Mouse (Mus musculus) embryonic facial prominence, embryonic 13.5 days (tissue): ENCODE data around the gene Rps18. TPM values are rescaled to one million over a fixed set of nuclear protein-coding genes. Genes with fewer than 3 reads are reported as not detected.
"Not testable (repeated sequence)": the region's sequence is repeated elsewhere in the genome, so short reads cannot be mapped to it uniquely, and the experiment has no call there.

Experiments used
- ATAC-seq: fragments of 200-750 bp; cut with Nextera tagmentation; 2 replicates; pipeline ENCODE4 v1.8.0; 2017; ENCODE audit warnings: low read depth; ENCODE audit not compliant: insufficient number of reproducible peaks, insufficient read depth, low FRiP score, low TSS enrichment
- H3K27ac ChIP-seq: fragments of 300-500 bp; sonication (generic); 2 replicates; pipeline ENCODE4 v1.5.1; 2015; ENCODE audit warnings: moderate library complexity, mild to moderate bottlenecking, inconsistent platforms
- H3K27me3 ChIP-seq: fragments of 300-500 bp; sonication (generic); 2 replicates; pipeline ENCODE4 v1.6.1; 2015; ENCODE audit warnings: mild to moderate bottlenecking, inconsistent platforms
- H3K36me3 ChIP-seq: fragments of 300-500 bp; sonication (generic); 2 replicates; pipeline ENCODE4 v1.6.1; 2015; ENCODE audit warnings: mild to moderate bottlenecking, inconsistent platforms
- H3K4me1 ChIP-seq: fragments of 300-500 bp; sonication (generic); 2 replicates; pipeline ENCODE4 v1.6.1; 2015; ENCODE audit warnings: inconsistent platforms
- H3K4me2 ChIP-seq: fragments of 300-500 bp; sonication (generic); 2 replicates; pipeline ENCODE4 v1.6.1; 2015; ENCODE audit warnings: moderate library complexity, mild to moderate bottlenecking, inconsistent platforms
- H3K4me3 ChIP-seq: fragments of 300-500 bp; sonication (generic); 2 replicates; pipeline ENCODE4 v1.5.1; 2015; ENCODE audit warnings: mild to moderate bottlenecking, inconsistent platforms
- H3K9ac ChIP-seq: fragments of 300-500 bp; sonication (generic); 2 replicates; pipeline ENCODE4 v1.6.1; 2015; ENCODE audit warnings: mild to moderate bottlenecking, inconsistent platforms
- H3K9me3 ChIP-seq: fragments of 300-500 bp; sonication (generic); 2 replicates; pipeline ENCODE4 v1.6.1; 2016; ENCODE audit warnings: inconsistent platforms
- WGBS: fragments of 180-500 bp; shearing (Covaris S2); methylation state at CpG from one replicate; pipeline ENCODE4 v1.1.7; 2015; ENCODE audit warnings: mixed read lengths; 5-methylcytosine and 5-hydroxymethylcytosine counted together
- polyA plus RNA-seq: library from polyadenylated mRNA; unstranded; fragments of >200 nt; fragmentation: Nextera tagmentation; extraction: Ambion mirVana; gene quantifications from 2 replicates; pipeline ENCODE4 v1.2.1, GENCODE M21; 2015

Rps18 gene
- polyA plus RNA-seq, 1 experiment from 2014 or later, result 1,797 TPM

- Histone ChIP-seq H3K27me3 (no peaks in the 10 kb centered on the region), H3K36me3 (peaks cover 34% of the 10 kb centered on the region), H3K4me3 (peak within 1 kb of the TSS; percentile 95), H3K9me3 (no peaks in the 10 kb centered on the region), H3K9ac (peak within 1 kb of the TSS; percentile 91), H3K4me2 (peak within 1 kb of the TSS; percentile 97), H3K4me1 (peaks cover 31% of the 10 kb centered on the region), H3K27ac (peak within 1 kb of the TSS; percentile 91)
- under 1% methylated on average over 68 of the region's 68 CpGs for whole genome bisulfite sequencing
- peak; percentile 96 for ATAC-seq
Observed at GRCm38 (mm10) chr17:33909077-33909868, 46.5 kb downstream of the Rps18 start, which contains the start of gene Daxx. TSS of gene Daxx (plus strand) at chr17:33909414.

GRCm38 (mm10) chr17:33908331-33909076, 47.3 kb downstream of the Rps18 start:
- H3K9me3 ChIP-seq, result no peaks in the 10 kb centered on the region
- under 1% methylated on average over 43 of the region's 44 CpGs for WGBS
- H3K4me1 ChIP-seq, result peaks cover 31% of the 10 kb centered on the region
- peak overlapping the region; percentile 91 for H3K27ac ChIP-seq
- peak overlapping the region; percentile 97 for H3K4me2 ChIP-seq
- peak; percentile 27 for ATAC-seq
- peak overlapping the region; percentile 95 for H3K4me3 ChIP-seq
- no peaks in the 10 kb centered on the region for H3K27me3 ChIP-seq
- H3K9ac ChIP-seq, result peak overlapping the region; percentile 81
- H3K36me3 ChIP-seq, result peaks cover 26% of the 10 kb centered on the region

DNA sequence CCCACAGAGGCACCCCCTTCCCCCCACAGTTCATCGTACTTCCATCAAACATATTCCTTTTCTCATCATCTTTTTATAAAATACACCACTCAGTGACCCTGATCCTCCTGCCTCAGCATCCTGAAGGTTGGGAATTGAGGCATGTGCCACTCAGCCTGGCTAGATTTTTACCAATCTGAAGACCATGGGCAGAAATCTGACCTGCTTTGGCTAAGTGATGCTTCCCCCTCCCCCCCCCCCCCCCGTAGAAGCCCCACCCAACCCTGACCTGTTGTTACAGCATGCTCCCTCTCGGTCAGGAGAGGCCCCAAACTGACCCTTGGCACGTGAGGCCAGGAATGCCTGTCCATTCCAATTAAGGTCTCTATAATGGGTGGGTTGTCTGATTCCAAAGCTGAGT, 51.0 kb downstream of the Rps18 start, which contains the start of gene Platr17:
Gene Platr17 (plus strand): TSS at position 301 of the 400 bp plus-strand sequence.
- H3K36me3 ChIP-seq, H3K4me3 ChIP-seq, H3K4me2 ChIP-seq, H3K27ac ChIP-seq, ATAC-seq, H3K27me3 ChIP-seq, H3K9me3 ChIP-seq, H3K4me1 ChIP-seq, H3K9ac ChIP-seq: not testable (repeated sequence)
- 19% methylated on average over 3 of the region's 4 CpGs for WGBS

- H3K27ac ChIP-seq, H3K4me3 ChIP-seq, H3K27me3 ChIP-seq, H3K9ac ChIP-seq, H3K36me3 ChIP-seq, H3K4me1 ChIP-seq, H3K4me2 ChIP-seq, H3K9me3 ChIP-seq, ATAC-seq: not testable (repeated sequence)
- WGBS, result 64% methylated on average over 6 of the region's 6 CpGs
Observed at GRCm38 (mm10) chr17:33903911-33904651, 51.7 kb downstream of the Rps18 start.

GRCm38 (mm10) chr17:33902491-33902890, 53.3 kb downstream of the Rps18 start:
- no peak for ATAC-seq
- Histone ChIP-seq H3K4me1 (no peaks in the 10 kb centered on the region), H3K27ac (no peak overlapping the region), H3K9ac (no peak overlapping the region), H3K4me2 (no peak overlapping the region), H3K9me3 (no peaks in the 10 kb centered on the region), H3K27me3 (no peaks in the 10 kb centered on the region), H3K36me3 (no peaks in the 10 kb centered on the region), H3K4me3 (no peak overlapping the region)
- WGBS, result 76% methylated on average over 7 of the region's 7 CpGs

DNA sequence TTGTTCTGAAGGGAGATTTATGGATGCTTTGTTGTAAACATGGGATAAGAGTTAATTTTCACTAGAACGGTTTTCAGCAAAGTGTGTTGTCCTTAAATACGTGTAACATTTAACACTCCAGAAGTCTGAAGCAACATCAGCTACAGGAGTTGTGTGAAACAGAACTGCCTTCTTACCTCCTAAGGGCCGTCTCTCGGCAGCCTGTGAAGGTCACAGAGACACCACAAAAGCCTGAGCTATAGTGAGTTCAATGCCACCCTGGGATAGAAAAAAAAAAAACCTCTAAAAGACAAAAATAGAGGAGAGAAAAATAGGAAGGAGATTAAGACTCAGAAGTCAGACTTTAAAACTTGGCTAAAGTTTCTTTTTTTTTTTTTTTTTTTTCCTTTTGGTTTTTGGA, 53.7 kb downstream of the Rps18 start:
- H3K4me3 ChIP-seq, result no peak overlapping the region
- no peak overlapping the region for H3K4me2 ChIP-seq
- H3K9ac ChIP-seq, result no peak overlapping the region
- no peak overlapping the region for H3K27ac ChIP-seq
- H3K36me3 ChIP-seq, result no peaks in the 10 kb centered on the region
- ATAC-seq, result no peak
- no peaks in the 10 kb centered on the region for H3K4me1 ChIP-seq
- 82% methylated on average over 4 of the region's 4 CpGs for WGBS
- no peaks in the 10 kb centered on the region for H3K9me3 ChIP-seq
- H3K27me3 ChIP-seq, result no peaks in the 10 kb centered on the region

Other genes with a start within 250 kb of the Rps18 start
- gene March2, start 237.3 kb downstream of the Rps18 start, polyA plus RNA-seq, result 42.6 and 46.9 TPM in 2 replicates
- gene Rab11b, start 195.5 kb downstream of the Rps18 start, polyA plus RNA-seq, result 324 and 385 TPM in 2 replicates
- 53.0 and 60.7 TPM in 2 replicates for gene Angptl4, start 174.2 kb downstream of the Rps18 start, polyA plus RNA-seq
- 34.4 and 37.9 TPM in 2 replicates for gene Kank3, start 145.5 kb downstream of the Rps18 start, polyA plus RNA-seq
- 1,111 and 1,168 TPM in 2 replicates for gene Rps28, start 131.4 kb downstream of the Rps18 start, polyA plus RNA-seq
- 464 and 506 TPM in 2 replicates for gene Ndufa7, start 131.4 kb downstream of the Rps18 start, polyA plus RNA-seq
- gene Cd320, start 112.9 kb downstream of the Rps18 start, polyA plus RNA-seq, result 57.8 and 66.4 TPM in 2 replicates
- not detected in 2 replicates for gene Gm7029, start 82.2 kb downstream of the Rps18 start, polyA plus RNA-seq
- gene Kifc1, start 65.3 kb downstream of the Rps18 start, polyA plus RNA-seq, result 7.2 and 7.3 TPM in 2 replicates
- 0.27 TPM in 1 of 2 replicates, not detected in the other for gene Platr17, start 50.9 kb downstream of the Rps18 start, polyA plus RNA-seq
- 57.7 and 58.9 TPM in 2 replicates for gene Daxx, start 46.6 kb downstream of the Rps18 start, polyA plus RNA-seq
- gene Tapbp, start 40.1 kb downstream of the Rps18 start, polyA plus RNA-seq, result 26.6 and 31.9 TPM in 2 replicates
- 15.4 and 17.6 TPM in 2 replicates for gene Zbtb22, start 40.1 kb downstream of the Rps18 start, polyA plus RNA-seq
- 61.2 and 63.7 TPM in 2 replicates for gene Rgl2, start 26.5 kb downstream of the Rps18 start, polyA plus RNA-seq
- 176 and 190 TPM in 2 replicates for gene Pfdn6, start 15.7 kb downstream of the Rps18 start, polyA plus RNA-seq
- gene Wdr46, start 15.3 kb downstream of the Rps18 start, polyA plus RNA-seq, result 36.2 and 40.7 TPM in 2 replicates
- gene B3galt4, start 4.5 kb downstream of the Rps18 start, polyA plus RNA-seq, result 7.0 and 7.2 TPM in 2 replicates
- 45.7 and 49.6 TPM in 2 replicates for gene Vps52, start 189 bp downstream of the Rps18 start, polyA plus RNA-seq
- gene H2-K1, start 44.3 kb upstream of the Rps18 start, polyA plus RNA-seq, result 8.5 and 14.6 TPM in 2 replicates
- gene Ring1, start 68.7 kb upstream of the Rps18 start, polyA plus RNA-seq, result 17.1 and 22.3 TPM in 2 replicates
- gene H2-Ke6, start 72.1 kb upstream of the Rps18 start, polyA plus RNA-seq, result 57.4 and 58.8 TPM in 2 replicates
- gene Slc39a7, start 75.7 kb upstream of the Rps18 start, polyA plus RNA-seq, result 201 and 212 TPM in 2 replicates
- 53.4 and 56.4 TPM in 2 replicates for gene Rxrb, start 75.8 kb upstream of the Rps18 start, polyA plus RNA-seq
- gene Col11a2, start 83.4 kb upstream of the Rps18 start, polyA plus RNA-seq, result 23.7 and 26.5 TPM in 2 replicates
- gene H2-Oa, start 136.3 kb upstream of the Rps18 start, polyA plus RNA-seq, result 0.48 and 0.65 TPM in 2 replicates
- 17.2 and 17.6 TPM in 2 replicates for gene H2-DMa, start 163.5 kb upstream of the Rps18 start, polyA plus RNA-seq
- 122 and 142 TPM in 2 replicates for gene Brd2, start 166.6 kb upstream of the Rps18 start, polyA plus RNA-seq
- 0.67 and 1.1 TPM in 2 replicates for gene H2-DMb2, start 187.3 kb upstream of the Rps18 start, polyA plus RNA-seq
- 2.0 and 2.6 TPM in 2 replicates for gene H2-DMb1, start 197.1 kb upstream of the Rps18 start, polyA plus RNA-seq
- gene Tap1, start 231.6 kb upstream of the Rps18 start, polyA plus RNA-seq, result 8.4 and 9.5 TPM in 2 replicates
- 2.3 and 3.8 TPM in 2 replicates for gene Psmb9, start 231.8 kb upstream of the Rps18 start, polyA plus RNA-seq
- gene Psmb8, start 241.7 kb upstream of the Rps18 start, polyA plus RNA-seq, result 4.3 and 5.7 TPM in 2 replicates
- 3.5 and 3.7 TPM in 2 replicates for gene Tap2, start 247.5 kb upstream of the Rps18 start, polyA plus RNA-seq